Mouse (Mus musculus) cortical plate, adult 2 months (tissue): ENCODE results near the gene Zyx.

ENCODE experiments used
- CTCF ChIP-seq: fragments of 200-500 bp; IDR thresholded peaks from 2 replicates; pipeline ENCODE4 v1.5.1; 2011; ENCODE audit warnings: mild to moderate bottlenecking, control low read depth, low read length; ENCODE audit not compliant: insufficient read depth; ENCODE audit errors: extremely low read depth
- POLR2A ChIP-seq: fragments of 200-500 bp; IDR thresholded peaks from 2 replicates; pipeline ENCODE4 v1.6.1; 2011; ENCODE audit warnings: mild to moderate bottlenecking, low read length, control low read depth; ENCODE audit not compliant: insufficient read depth; ENCODE audit errors: extremely low read depth

DNA sequence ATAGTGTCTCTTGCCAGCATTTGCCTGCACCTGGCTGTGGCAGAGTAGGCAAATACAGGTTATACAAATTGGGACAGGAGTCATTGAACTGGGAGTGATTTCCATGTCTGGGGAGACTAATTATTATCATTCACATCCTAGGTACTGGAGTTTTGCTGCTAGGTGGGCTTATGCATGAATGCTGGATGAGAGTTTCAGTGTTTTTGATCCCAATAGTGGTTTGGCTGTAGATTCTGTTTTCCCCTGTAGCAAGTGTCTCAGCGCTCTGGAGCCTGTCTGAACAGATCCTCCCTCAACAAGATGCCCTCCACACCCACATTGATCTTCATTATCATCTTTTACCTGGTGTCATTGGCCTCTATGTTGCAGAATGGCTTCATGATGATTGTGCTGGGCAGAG is 50.5 kb downstream of the Zyx start, which contains the start of gene Tas2r143:
- no peak for TF ChIP-seq CTCF
- TF ChIP-seq POLR2A: no peak
